Mouse (Mus musculus): Measurements from ENCODE around the gene Hexb.

GRCm38 (mm10) chr13:97192649-97193048 is 5.5 kb downstream of the Hexb start:
- TF ChIP-seq CTCF (IDR thresholded peaks at IDR 0.05; ENCODE audit: low read depth, low read length) (no peak), EP300 (IDR thresholded peaks at IDR 0.05; ENCODE audit: insufficient read depth, low read depth, low read length) (no peak)

All from ES-Bruce4 (cell line).